Mouse (Mus musculus) c-Kit-positive CD71-positive TER-119-positive erythroid progenitor cells, embryonic 14.5 days (primary cell): Measurements from ENCODE around the gene Ctdspl.

Experiments used
- DNase-seq: peaks from one replicate; pipeline ENCODE4 v3.0.0-alpha.2; 2013; ENCODE audit warnings: low spot score

Gene Ctdspl

DNA sequence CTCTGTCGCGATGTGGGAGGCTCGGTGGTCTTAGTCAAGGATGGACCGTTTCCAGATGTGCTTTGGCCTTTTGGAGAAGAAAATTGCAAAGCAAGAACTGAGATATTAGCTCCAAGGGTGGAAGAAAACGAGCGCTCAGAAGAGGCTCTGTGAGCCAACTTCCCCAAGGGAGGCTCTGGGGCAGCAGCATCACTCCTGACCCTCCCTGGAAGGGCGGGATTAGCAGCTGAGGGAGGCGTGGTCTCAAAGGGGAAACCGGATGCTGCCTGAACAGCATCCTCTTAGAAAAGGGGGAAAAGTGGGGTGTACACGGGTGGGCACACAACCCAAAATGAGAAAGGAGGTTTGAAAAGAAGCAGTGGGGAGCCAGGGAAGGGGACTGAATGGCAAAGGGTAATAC, 23.8 kb downstream of the Ctdspl start:
- no peak for DNase-seq

DNA sequence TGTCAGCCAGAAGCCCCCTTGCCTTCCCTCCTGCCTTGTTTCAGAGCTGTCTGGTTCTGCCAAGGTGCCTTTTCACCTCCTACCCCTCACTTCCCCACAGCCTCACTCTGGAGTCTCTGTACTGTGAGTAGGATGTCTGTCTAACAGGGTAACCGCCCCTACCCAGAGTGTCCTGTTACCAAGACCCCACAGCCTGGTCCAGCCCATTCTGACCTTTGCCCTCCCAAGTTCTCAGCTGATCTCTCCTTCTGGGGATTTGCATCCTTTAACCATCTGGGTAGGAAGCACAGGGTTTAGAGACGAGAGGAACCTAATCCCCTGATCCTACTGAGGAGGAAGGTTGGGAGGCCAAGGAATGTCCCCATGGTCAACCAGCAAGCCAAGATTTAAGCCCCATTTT, 24.5 kb downstream of the Ctdspl start:
- no peak for DNase-seq

DNA sequence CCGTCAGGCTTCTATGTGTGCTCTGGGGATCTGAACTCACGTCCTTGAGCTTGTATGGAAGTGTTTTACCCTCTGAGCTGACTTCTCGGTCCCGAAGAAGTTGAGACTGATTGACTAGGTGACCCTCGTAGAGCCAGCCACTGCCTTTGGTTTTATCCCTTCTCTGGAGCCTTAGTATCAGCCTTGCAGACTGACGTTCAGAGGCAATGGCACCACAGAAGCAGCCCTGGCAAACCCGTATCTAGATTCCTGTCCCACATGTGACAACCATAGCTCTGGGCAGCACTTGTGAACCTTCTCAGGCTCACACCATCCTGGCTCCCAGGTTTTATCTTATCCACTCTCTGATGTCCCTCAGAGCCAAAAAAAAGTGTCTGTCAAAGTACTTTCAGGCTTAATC, 25.1 kb downstream of the Ctdspl start:
- DNase-seq = no peak

- DNase-seq = no peak
These were observed 25.9 kb downstream of the Ctdspl start for GRCm38 (mm10) chr9:118952180-118952579.

DNA sequence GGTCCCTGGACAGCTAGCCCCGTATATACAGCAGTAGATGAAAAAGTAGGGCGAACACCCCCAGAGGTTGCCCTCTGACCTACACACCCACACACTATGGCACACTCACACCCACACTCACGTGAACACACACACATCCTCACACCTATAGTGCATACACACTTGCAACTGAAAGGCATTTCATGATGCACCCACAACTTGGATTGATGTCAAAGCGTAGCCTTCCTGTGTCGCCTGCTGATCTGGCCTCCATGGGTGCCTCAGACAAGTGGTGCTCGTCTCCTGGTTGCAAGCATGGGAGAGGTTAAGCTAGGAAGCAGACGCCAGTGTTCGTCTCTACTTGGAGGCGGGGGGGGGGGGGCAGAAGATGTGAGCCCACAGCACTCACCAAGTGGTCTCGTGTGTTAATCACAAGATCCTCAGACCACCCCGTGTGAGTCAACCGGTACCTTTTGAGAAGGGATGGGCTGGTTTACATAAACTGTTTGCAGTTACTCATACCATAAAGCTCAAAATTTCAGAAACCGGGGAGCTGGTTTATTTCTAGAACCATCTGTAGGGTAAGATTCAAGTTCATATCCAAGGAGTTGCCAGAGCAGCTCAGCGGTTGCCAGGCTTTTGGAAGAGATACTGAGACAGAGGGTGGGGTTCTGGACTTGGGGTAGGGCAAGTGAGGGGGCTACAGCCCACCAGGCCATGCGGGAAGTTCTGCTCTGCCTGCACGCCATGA, 27.4 kb downstream of the Ctdspl start:
- DNase-seq = no peak

GRCm38 (mm10) chr9:118958802-118959201, 32.5 kb downstream of the Ctdspl start:
- no peak for DNase-seq

DNA sequence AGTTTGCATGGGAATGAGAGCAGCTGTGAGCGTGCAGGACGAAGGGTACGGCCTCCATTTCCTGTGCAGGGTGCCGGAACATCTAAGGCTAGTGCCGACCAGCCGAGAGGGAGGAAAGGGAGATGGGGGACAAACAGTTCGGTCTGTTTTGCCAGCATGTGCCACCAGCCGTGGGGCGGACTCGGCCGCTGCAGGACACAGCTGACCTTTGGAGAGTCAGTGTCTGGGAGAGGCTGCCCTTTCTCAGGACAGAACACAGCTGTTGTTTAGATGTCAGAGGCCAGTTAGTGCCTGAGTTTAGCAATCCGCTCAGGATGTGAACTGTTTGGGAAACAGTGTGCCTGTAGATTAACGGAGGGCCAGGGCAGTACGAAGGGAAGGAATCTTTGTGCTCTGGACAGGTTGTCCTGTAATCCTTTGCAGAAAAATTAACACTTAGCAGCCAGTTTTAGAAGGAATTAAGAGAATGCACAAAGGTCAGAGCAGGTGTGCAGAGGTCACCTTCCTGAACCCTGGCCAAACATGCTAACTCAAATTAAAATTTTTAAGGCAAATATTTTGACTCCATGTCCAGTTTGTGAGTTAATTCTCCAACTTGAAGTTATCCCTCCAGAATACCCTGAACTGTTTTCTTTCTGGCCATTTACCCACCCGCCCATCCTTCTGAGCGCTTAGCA, 34.3 kb downstream of the Ctdspl start:
- DNase-seq = no peak

- no peak for DNase-seq
These were observed 36.9 kb downstream of the Ctdspl start for GRCm38 (mm10) chr9:118963149-118963548.

- DNase-seq = no peak
These were observed 38.2 kb downstream of the Ctdspl start for GRCm38 (mm10) chr9:118964263-118965034.

GRCm38 (mm10) chr9:118969810-118970209, 43.6 kb downstream of the Ctdspl start:
- DNase-seq = no peak

DNA sequence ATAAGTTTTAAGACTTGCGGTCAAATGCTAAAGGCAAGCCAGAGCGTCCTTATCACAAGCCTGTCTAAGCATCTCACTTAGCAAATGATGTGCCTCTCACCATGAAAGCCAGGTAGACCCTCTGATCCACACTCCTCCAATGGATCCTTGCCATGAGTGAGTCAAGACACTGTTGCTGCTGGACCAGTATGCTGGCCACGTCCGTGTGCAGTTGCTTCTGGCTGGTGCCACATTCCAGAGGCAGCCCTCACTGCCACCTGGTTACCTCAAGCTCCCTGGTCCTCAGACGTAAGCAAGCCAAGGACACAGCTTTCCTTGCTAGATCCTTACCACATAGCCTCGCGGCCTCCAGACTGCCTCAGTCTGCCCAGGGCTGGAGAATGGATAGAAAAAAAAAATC, 46.8 kb downstream of the Ctdspl start:
- DNase-seq = no peak

- no peak for DNase-seq
These were observed 47.3 kb downstream of the Ctdspl start for GRCm38 (mm10) chr9:118973566-118973965.

DNA sequence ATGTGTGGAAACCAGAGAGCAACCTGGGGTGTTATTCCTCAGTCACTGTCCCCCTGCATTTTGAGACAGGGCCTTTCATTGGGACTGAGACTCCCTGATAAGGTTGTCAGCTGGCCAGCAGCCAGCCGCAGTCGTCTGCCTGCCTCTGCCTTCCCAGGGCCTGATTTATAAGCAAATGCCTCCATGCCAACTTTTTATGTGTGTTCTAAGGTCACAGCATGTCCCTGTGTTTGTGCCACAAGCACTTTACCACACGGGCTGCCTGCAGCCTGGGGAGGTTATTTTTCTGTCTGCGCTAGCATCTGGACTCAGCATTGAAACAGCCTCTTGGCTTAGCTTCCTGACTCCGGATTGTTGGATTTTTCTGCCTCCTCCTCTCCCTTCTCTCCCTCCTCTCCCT, 47.9 kb downstream of the Ctdspl start:
- no peak for DNase-seq

GRCm38 (mm10) chr9:118975211-118975671, 49.0 kb downstream of the Ctdspl start:
- DNase-seq = no peak

GRCm38 (mm10) chr9:118975758-118976157, 49.5 kb downstream of the Ctdspl start:
- no peak for DNase-seq

- DNase-seq = no peak
These were observed 50.3 kb downstream of the Ctdspl start for GRCm38 (mm10) chr9:118976561-118976960.

DNA sequence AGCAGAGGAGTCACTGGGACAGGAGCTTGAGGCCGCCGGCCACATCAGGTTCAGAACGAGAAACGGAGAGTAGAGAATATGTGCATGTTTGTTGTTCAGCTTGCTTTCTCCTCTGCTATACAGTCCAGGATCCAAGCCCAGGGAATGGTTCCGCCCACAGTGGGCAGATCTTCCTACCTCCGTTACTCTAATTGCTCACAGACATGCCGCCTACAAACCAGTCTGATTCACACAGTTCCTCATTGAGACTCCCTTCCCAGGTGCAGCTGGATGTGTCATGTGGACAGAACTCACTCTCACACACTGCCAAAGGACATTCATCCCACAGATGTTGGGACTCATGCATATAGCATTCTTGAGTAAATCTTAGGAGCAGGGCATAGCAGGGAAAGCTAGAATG, 51.2 kb downstream of the Ctdspl start:
- no peak for DNase-seq

DNA sequence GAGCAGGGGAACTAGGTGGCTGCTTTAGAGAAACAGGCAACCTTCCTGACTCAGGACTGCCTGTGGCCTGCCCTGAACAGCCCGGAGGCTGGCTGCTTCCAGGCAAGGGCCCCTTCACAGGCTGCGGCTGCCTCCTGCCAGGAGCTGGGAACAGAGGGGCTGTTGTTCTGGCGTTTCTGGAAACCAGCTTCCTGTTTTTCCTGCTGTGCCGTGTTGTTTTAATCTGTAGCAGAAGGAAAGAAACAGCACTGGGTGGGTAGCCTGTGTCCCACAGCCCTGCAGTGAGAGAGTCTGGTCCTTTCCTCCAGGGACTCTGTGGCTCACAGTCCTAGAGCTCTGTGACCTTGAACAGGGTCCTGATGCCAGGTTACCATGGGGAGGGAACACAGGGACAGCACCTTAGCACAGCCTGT, 54.2 kb downstream of the Ctdspl start:
- DNase-seq = no peak

DNA sequence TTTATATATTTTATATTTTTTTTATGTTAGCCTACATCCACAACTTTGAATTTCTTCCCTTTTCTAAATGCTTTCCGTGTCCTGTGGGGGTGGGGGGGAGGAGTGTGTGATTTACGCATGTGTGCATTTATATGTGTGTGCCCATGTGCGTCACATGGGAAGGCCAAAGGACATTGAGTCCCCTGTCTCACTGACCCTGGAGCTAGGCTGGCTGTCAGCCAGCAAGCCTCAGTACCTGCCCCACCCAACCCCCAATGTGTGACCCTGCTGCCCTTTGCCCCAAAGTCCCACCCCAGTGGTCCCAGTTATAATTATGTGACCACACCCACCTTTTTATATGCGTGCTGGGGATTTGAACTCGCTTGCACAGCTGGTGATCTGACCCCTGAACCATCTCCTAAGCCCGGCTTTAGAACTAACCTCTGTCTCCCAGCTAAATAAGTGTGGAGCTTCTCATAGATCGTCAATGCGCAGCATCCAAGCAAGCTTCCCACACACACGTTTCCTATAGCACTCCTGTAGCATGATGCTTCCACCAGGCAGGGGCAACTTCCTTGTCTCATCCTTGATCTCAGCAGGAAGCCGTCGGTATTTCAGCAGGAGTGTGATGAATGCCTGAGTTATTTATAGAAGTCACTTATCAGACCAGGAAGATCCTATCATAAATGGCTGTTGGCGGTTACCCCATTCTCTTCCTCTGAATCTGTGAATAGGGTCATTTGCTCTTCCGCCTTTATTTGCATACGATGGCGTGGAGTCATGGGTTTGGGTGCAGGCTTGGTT, 58.6 kb downstream of the Ctdspl start:
- DNase-seq = no peak

DNA sequence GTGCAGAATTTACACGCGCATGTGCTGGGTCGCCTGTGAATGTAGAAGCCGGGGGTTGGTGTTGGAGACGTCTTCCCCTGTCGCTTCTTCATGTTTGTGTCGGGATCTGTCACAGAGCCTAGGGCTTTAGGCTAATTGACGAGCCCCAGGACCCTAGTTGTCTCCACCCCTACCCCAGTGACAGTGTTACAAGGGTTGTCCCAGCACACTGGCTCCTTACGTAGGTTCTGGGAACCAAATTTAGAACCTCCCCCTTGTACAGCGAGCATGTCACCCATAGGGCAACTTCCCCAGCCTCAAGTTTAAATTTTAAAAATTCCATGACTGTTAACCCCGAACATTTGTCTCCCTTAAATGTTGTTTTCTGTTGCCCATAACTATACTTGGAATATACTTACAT, 60.0 kb downstream of the Ctdspl start:
- DNase-seq = no peak

GRCm38 (mm10) chr9:118988787-118989580, 62.7 kb downstream of the Ctdspl start:
- peak; percentile 16 for DNase-seq
